Mouse (Mus musculus) gonadal fat pad, adult 2 months (tissue): ENCODE data around the gene Pid1. TPM values are rescaled to one million over a fixed set of nuclear protein-coding genes. Genes with fewer than 3 reads are reported as not detected.
"Not testable (repeated sequence)": the region's sequence is repeated elsewhere in the genome, so short reads cannot be mapped to it uniquely, and the experiment has no call there.

Experiments used
- DNase-seq: peaks from one replicate; pipeline ENCODE4 v3.0.0-alpha.2; 2012; ENCODE audit warnings: low read depth
- polyA plus RNA-seq: library from polyadenylated mRNA; depleted of rRNA; stranded (reverse); fragments of >200 nt; gene quantifications from 2 replicates; pipeline ENCODE4 v1.2.3, GENCODE M21; 2012

The Pid1 gene
- polyA plus RNA-seq, 1 experiment = 19.3 TPM

DNA sequence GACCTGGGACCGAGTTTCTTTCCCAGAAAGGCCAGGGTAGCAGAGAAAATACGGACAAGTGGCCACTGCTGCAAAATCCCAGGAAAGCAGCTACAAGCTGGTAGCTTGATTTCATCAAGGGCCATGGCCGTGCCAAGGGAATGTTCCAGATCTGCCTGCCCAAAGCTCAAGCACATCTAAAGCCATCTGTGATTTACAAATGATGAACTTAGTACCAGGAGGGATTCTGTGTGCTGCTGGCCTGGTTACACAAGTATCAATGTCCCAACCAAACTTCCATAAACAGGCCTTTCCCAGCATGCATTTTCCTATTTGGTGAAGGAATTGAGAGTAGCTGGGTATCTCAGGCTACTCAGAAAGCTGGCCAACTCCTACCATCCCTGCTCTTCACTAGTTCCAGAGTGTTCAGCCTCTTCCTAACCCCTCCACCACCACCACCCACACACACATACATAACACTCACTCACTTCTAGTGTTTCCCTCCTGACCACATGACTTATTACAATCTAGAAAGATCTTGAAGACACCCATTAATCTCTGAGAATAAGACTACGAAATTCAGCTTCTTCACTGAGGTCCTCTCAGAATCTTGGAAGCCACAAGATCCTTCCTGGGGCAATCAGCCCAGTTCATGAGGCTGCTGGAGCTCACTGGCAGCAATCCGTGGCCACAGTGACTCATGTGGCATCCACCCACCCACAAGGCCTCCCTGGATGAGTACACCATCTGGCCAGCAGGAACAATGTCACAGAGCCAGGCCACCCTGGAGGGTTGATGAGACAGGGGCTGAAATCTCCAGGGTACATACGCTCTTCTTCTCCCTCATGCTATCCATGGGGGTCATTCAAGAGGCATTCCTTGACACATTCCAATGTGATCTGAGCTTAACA lies 4.1 kb downstream of the Pid1 start:
- no peak for DNase-seq

DNA sequence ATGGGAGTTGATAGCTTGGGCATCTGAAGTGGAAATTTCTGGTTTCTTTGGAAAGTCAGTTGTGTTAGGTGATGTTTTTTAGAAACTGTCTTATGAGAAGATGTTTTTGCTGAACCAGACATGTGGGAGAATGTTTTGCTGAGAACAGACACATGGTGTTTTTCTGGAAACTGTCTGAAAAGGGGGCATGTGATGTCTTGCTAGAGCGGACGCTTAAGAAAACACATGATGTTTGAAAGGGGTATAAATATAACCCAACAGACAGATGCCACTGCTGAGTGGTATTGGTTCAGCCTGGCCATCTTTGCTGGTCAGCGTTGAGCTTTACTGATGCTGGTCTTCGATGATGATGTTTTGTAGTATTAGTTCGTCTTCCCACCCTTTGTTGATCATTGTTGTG lies 6.8 kb downstream of the Pid1 start:
- DNase-seq = no peak

DNA sequence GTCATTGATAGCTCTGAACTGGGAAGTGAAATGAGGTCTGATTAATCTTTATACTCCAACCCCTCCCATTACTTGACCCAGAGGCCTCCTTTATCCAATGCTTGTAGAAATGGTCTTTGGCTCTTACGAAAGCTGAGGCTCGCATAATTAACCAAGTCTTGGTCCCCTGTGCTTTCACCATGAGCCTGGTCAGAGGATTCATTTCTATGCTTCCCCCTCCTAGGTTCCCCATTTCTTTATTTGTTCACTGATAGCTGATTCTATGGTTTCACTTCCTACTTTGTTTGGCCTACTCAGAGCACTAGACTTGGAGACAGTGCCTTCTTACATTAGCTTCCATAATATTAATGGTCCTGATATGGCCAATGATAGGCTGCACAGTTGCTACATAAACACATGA lies 13.7 kb downstream of the Pid1 start:
- DNase-seq = no peak

DNA sequence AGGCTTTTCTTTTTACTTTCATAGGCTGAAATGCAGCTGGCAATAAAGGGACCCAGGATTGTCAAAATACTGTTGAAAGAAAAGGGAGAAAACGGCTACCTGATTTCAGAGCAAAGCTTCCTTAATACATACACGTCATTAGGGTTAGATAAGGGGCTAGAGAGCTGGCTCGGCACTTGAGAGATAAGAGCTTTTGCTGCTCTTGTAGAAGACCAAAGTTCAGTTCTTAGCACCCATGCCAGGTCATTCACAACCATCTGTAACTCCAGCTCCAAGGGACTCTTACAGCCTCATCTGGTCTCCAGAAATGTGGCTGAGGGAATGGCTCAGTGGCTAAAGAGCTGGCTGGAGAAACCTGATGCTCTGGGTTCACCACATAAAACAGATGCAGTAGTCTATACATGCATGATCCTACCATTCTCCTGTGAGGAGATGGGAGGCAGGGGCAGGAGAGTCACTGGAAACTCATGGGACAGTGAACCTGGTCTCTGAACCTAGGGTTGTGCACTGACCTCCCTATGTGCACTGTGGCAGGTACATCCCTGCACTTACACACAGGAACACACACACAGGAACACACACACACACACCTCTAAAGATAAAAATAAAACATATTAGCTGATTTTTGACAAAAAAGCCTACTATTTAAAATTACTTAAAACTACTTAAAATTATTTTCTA lies 16.0 kb downstream of the Pid1 start:
- DNase-seq = no peak

DNA sequence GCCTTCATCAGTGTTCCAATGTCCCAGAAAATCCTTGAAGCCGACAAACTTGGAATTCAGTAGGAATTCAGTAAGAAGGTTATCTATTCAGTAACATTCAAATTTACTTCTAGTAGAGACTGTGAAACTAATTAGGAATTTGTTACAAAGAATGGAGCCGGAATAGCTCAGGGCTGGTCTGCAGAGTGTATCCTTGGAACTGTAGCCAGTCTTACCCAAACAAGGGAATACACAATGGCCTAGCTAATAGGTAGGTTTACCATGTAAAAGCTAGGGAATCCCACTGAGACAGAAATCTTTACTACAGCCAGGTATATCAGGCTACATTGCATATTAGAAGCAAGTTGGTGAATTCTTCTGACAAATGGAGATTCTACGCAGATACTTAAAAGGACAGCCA lies 31.2 kb downstream of the Pid1 start:
- DNase-seq = not testable (repeated sequence)

DNA sequence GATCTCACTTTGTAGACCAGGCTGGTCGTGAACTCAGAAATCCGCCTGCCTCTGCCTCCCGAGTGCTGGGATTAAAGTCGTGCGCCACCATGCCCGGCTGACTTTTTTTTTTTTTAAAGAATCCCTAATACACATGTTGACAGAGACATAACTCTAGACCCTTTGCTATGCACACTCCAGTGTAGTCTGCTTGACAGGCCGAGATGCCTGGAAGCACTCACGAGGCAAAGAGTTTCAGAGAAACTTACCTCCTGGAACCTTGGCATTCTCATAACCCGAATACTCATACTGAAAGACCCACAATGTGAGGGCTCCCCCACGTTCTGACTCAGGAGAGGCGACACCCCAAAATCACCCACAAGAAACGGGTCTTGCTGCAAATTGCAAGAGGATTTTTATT lies 32.1 kb downstream of the Pid1 start:
- not testable (repeated sequence) for DNase-seq

DNA sequence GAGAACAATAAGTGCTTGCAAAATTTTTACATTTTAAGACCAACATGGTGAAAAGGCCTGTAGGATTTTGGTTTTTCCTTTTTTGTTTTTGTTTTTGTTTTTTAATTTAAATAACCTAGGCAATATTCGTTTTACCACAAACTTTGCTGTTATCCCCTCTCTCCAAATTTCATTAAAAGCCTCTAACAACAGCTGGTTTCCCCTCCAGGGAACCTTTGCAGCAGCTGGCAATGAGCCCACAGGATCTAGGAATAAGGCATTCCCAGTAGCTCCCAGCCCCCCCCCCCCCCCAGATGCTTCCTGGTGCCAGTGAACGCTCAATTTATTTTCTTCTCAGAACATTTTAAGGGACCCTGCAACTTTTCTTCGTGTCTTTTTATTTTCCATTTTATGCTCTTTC lies 38.7 kb downstream of the Pid1 start:
- no peak for DNase-seq

DNA sequence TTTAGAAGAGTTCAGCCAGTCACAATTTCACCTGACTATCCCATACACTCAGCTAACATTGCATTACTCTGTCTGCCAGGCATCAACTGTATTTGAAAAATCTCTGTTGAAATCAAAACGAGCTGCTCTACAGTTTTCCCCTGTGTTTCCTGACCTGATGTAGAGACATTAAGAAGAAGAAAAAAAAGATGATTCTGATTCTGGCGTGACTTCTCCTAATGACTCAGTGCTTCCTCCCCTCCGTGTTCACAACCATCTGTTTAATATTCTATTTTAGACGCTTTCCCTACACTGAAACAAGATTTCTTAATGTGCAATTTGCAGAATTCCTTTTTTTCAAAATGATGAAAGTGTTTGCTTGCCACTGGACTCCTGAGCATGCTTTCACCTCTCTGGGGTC lies 42.7 kb downstream of the Pid1 start:
- DNase-seq = no peak

DNA sequence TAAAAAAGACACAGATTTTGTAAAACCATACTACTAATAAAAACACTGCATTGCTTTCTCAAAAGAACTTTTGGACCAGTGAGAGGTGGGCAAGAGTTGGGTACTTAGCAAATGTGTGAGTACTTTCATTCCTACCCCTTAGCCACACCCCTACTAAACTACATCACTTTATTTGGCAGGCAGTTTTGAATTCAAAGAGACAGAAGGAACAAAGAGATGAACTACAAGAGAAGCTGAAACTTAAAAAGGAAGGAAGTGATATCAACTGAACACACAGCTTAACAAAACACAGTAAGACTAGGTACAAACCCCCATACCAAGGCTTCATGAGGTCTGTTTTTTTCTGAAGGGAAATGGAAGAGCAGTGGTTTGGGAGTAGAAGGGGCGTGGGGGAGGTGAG lies 45.4 kb downstream of the Pid1 start:
- DNase-seq = no peak

DNA sequence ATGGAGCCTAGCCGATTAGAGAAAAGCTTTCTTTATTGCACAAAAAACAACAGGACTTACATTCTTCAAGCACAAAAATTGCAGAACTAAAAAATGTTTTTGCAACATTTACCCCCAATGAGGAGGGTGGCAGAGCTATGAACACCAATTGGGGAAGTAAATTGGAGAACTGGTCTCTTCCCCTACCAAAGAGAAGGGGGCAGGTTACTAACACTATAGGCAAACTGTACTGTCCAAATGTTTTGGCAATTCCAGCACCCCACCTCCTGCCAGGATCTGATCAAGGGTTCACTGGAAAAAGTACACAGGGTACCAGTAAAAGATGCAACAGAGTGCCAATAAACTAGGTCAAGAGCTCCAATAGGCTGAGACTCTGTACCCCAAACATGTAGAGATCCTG lies 46.2 kb downstream of the Pid1 start:
- DNase-seq = no peak

DNA sequence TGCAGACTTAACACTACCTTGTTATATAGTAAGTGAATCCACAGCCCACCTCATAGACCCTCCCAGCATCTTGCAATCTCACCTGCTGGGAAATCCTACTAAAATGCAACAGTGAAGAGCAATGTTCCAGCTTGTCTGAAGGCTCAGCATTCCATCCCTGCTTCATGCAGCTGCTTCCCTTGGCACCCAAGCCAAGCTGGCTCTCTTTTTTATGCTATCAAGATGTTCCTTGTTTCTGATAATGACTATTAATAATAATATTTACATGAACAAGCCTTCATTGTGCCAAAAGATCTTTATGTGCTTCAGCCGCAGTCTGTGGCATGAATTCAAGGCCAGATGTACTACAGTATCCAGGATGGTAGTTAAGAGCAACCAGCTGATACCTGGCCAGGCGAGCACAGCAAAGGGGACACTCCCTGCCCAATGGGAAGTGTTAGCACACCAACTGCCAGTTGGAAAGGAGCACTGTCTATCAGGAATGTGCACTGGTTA lies 54.0 kb downstream of the Pid1 start:
- DNase-seq = no peak

DNA sequence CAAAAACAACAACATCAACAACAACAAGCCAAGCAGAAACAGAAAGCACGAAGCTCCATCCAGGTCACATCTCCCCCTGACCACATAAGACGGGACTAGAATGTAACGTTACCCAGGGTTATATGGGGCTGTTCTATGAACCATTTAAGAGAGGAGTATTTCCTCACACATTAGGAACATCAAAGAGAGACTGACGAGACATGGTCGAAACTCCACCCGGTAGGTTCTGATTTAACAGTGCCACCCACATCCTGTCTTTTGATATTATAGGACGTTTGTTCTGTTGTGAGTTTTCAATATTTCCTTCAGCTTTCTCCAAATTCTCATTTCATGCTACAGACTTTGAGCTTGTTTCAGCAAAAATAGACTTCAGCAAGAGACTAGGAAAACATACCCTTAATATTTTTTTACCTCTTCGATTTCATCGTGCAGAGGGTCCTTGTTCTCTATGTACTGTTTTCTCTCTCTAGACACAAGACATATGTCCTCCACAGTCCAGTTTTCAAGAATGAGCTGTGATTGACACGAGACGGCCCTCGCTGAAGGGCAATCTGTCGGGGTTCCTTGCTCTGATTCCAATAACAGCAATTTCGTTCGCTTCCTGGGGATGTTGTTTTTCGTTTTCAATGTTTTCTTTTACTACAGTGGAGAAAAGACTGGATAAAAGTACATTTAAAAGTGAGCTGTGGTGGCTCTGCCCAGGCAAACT lies 58.1 kb downstream of the Pid1 start:
- DNase-seq = no peak

DNA sequence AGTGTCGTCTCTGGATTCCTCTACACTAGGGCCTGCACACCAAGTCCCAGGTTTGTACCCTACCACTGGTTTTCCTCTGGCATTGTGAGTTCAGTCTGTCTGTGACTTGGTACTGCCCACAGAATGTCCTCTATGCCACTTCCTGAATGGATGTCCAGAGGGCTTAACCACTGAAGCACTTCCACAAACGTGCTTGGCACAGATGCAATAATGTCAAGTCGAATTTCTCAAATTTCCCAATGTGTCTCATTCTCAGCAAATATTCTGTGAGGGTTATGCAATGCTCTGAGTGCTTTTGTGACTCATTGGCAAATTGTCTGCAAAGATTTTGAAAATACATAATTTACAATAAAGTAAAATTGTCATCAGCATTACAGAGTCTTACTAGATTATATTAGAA lies 61.2 kb downstream of the Pid1 start:
- no peak for DNase-seq

DNA sequence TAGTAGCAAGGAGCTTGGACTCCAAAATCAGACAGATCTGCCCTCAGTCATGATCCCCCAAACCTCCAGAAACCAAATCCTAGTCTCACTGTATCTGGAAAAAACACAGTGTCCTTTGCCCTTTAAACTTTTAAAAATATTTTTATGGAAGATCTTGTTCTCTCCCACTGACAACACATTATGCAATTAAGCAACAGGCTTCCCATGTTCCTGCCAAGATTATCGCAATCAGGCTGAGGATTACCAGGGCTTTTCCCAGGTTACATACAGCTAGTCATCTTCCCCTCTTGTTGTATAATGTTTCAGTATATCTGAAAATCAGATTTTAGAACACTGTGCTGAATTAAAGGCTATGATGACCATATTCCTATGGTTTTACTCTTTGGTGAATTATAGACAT lies 64.3 kb downstream of the Pid1 start:
- DNase-seq = no peak

DNA sequence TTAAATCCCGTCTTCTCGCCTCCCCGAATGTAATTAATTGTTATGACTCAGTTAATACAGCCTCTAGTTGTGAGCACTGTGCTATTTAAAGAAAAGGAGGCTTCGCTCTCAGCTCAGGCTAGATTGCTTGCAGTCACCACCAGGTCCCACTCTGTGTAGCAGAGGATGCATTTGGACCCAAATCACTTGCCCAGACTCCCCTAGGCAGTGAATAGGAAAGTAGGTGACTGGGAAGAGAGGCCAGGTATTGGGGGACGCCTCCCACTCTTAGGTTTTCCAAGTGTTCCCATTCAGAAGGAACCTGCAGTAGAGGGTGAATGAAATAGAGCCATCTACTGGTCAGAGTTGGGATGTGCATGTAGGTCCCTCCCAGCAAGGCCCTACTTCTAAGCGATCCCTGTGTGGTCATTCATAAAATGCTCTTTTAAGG lies 77.3 kb downstream of the Pid1 start:
- no peak for DNase-seq

DNA sequence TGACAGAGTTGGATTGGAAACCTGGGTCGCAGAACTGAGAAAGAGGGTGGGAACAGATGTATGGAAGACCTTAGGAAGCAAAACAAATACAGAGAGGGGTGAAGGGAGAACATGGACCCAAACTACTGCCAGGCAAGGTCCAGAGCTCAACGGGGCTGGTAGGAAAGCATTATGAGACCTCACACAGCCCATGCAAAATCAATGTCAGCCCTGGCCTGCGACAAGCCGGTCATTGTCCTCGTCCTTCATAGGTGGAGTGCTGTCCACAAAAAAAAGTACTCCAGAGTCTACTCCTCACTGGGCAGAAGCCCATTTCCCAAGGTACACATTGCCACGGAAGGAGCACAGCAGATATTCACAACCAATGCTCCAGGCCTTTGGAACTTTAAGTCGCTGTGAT lies 78.4 kb downstream of the Pid1 start:
- no peak for DNase-seq

DNA sequence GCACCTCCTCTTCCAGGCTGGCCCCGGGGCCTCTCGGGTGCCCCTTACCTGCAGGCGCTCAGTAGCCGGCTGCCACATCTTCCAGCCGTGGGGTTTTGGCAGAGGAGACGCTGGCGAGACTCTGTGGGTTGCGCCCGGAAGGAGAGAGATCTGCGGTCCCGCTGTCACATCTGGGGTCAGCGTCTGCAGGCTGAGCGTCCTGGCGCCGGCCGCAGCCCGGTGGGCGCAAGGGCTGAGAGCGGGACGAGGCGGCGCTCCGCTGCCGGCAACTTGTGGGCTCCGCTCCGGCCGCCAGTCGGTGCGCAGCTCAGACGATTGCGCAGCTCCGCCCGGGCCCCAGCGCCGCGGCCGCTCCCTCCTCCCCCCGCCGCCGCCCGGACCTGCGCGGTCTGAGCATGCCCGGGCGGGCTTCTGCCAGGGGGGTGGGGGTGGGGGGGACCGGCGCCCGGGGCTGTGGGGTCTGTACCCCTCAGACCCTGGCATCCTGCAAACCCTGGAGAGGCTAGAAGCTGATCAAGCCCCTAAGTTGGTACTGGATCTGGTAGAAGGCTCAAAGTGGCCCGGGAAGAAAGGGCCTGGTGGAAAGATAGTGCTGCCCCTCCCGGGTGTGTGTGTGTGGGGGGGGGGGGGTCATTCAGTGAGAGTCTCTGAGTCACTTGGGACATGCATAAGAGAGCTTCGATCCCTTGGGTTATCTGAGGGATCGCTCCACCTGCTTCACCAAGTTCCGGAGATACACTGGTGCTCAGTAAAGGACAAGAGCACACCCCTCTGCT lies 79.5 kb downstream of the Pid1 start:
- no peak for DNase-seq

DNA sequence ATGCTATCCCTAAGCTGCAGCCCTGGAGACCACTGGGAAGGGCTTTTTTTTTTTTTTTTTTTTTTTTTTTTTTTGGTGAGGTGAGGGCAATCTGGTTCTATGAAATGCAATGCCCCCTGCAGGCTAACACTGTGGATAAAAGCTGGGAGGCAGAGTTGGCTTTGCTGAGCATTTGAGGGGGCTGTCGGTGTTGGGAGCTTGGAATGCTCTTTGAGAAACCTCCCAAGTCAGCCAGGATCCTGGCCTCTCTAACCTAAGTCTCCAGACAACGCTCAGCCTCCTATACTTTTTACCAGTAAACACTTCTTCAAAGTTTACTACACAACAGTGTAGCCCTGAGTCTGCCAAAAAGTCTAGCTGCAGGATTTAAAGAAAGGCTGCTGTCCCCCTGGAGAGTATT lies 80.9 kb downstream of the Pid1 start:
- DNase-seq = no peak

DNA sequence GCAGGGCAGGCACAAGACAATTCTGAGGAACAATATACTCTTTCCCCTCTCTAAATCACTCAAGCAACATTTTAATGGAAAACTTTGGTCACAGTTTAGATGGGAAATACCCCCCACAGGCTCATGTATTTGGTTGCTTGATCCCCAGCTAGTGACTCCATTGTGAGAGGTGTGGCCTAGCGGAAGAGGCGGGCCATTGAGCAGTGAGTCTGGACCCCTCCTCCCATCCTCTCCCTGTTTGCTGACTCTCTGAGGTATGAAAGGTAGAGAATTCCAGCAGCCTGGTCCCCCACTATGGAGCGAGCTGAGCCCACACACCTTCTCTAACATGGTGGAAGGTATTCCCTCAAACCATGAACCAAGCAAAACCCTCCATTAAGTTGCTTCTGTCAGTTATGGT lies 83.8 kb downstream of the Pid1 start:
- no peak for DNase-seq

DNA sequence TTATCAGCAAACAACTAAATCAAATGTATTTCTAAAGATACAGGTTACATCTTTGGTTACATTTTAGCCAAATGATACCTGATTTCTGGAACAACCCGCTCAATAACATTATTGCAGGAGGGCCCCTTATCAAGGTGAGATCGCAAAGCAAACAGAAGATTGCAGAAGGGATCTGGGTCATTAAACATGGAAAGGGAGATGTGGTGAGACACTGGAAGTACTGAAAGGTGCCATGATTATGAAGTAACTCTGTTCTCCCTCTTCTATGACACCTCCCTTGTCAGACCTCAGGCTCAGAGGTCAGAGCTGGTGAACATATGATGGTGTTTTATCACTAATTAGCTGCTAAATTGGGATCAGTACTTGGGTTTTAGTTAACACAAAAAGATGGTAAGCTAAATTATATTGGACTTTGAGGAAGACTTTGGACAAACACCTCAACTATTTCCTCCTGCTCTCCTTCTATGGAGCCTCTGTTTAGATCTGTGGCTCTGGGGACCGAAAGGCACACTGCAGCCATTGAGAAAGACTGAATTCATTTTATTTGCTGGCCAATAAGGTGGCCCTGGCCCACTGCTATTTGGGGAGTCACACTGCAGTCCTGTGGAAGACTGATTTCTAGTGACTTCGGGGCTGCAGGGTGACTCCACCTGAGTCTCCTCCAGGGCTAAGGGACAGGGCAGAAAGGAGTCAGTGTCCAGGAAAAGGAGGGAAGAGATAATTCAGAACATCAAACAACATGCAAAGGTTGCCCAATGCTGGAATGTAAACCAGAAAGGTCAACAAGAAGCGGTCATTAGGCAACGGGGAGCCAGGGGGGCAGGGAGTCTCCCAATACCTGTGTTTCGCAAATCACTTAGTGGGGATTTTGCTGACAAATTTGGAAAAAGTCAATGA lies 85.4 kb downstream of the Pid1 start:
- no peak for DNase-seq

DNA sequence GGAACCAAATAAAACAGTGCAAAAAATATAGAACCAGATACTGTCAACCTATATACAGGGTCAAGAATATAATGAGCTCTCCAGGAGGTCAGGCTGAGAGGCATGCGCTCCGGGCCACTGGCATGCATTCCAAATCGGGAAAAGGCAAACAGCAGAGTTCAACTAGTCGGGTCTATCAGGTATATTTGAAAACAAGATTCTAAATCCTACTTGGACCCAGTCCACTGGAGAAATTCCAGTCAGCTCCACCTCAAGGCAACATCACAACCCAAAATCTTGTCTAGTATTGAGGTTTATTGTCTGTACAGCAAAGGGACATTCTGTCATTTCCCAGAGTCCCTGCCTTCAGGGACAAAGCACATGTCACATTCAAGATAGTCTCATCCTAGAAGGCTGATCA lies 91.0 kb downstream of the Pid1 start:
- no peak for DNase-seq
